Mouse (Mus musculus): ENCODE measurements around the gene Nup107. TPM values are rescaled to one million over a fixed set of nuclear protein-coding genes. Genes with fewer than 3 reads are reported as not detected.

Nup107 gene
- total and polyA plus RNA-seq, 3 experiments = 47.7 to 97.0 (median 82.0) TPM

DNA sequence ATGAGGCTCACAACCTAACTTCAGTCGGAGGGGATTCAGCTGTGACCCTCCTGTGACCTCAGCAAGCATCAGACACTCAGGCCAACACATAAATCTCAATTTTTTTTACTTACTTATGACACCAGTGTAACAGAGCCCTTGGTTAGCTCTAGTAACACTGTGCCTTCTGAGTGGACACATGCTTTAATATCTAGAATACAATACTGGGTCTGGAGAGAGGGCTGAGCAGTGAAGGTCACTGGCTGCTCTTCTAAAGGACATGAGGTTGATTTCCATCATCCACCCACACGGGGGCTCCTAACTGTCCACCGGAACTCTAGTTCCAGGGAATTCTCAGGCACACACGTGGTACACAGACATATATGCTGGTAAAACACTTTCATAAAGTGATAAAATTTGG, 13.6 kb downstream of the Nup107 start:
- Histone ChIP-seq H3K4me3 (replicated peaks in 1 of 3; ENCODE audit: low read depth in 2 of 3, low read length in 2 of 3, poor library complexity in 1 of 3) (no peak overlapping the region), H3K9me3 (replicated peaks; ENCODE audit: low read length) (no peaks in the 10 kb centered on the region), H3K36me3 (replicated peaks in 1 of 2; ENCODE audit: control insufficient read depth in 1 of 2, insufficient read depth in 1 of 2, low read length in 1 of 2) (peaks cover 64 to 94% of the 10 kb centered on the region in 2 experiments), H3K27me3 (replicated peaks) (no peaks in the 10 kb centered on the region), H3K27ac (ENCODE audit: insufficient read depth, low read depth) (no peak overlapping the region), H3K9ac (ENCODE audit: insufficient read depth, low read depth) (no peak overlapping the region), H3K4me1 (ENCODE audit: control insufficient read depth in 1 of 2, insufficient read depth in 2 of 2) (peaks cover 5 to 18% of the 10 kb centered on the region in 2 experiments; a peak in 1 of 4 replicates), H3K4me2 (ENCODE audit: insufficient read depth, low read depth, poor library complexity, severe bottlenecking) (no peak overlapping the region), H3K79me2 (replicated peaks; ENCODE audit: control insufficient read depth, extremely low read depth, insufficient read depth, poor library complexity, severe bottlenecking) (no peaks in the 10 kb centered on the region)
- no peak for DNase-seq (ENCODE audit: extremely low read depth)
- TF ChIP-seq NELFE (IDR thresholded peaks at IDR 0.05; ENCODE audit: low read depth, low read length) (no peak), MAFK (IDR thresholded peaks at IDR 0.05; ENCODE audit: insufficient replicate concordance, low read length) (no peak), E2F4 (IDR thresholded peaks at IDR 0.05; ENCODE audit: insufficient replicate concordance, low read depth, low read length) (no peak), RCOR1 (conservative IDR thresholded peaks at IDR 0.05; ENCODE audit: low read depth, low read length) (no peak), PAX5 (IDR thresholded peaks at IDR 0.05; ENCODE audit: low read length) (no peak), MXI1 (IDR thresholded peaks at IDR 0.05; ENCODE audit: low read depth, low read length) (no peak), MEF2A (IDR thresholded peaks at IDR 0.05; ENCODE audit: borderline replicate concordance, low read depth, low read length) (no peak)
- dilution Hi-C loops (cut with MboI; ENCODE audit: extremely low pct_ligation_motif_present, extremely low pct_unique_long_range_greater_than_20kb, low sequenced_read_pairs) = no loop called here
- in situ Hi-C loops (cut with MboI; ENCODE audit: low pct_ligation_motif_present, low pct_unique_long_range_greater_than_20kb, low sequenced_read_pairs) = no loop called here

DNA sequence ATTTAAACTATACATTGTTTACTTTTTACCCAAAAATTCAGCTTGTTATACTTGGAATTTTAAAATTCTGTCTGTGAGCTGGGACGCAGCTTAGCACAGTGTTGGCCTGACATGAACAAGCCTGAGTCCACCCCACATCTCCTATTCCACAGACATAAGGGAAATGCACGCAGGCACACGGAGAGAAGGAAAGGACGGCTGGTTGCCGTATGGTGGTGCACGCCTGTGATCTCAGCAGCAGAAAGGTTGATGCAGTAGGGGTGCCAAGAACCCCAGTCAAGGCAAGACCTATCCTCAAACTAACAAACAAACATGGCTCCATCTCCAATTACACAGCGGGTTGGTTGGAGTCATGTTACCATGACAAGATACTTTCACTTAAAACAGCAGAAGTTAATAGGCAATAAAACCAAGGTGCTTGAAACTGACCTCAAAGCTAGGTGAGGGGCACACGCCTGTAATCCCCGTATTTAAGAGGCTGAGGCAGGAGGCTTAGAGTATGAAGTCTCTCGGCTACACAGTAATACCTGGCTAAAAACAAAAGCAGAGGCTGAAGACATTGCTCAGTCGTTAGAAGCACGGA, 14.1 kb downstream of the Nup107 start:
- H3K9me3 ChIP-seq (replicated peaks; ENCODE audit: low read length) = no peaks in the 10 kb centered on the region
- no peaks in the 10 kb centered on the region for H3K79me2 ChIP-seq (replicated peaks; ENCODE audit: control insufficient read depth, extremely low read depth, insufficient read depth, poor library complexity, severe bottlenecking)
- in situ Hi-C loops (cut with MboI; ENCODE audit: low pct_ligation_motif_present, low pct_unique_long_range_greater_than_20kb, low sequenced_read_pairs) (no loop called here), dilution Hi-C loops (cut with MboI; ENCODE audit: extremely low pct_ligation_motif_present, extremely low pct_unique_long_range_greater_than_20kb, low sequenced_read_pairs) (no loop called here)
- H3K36me3 ChIP-seq (replicated peaks in 1 of 2; ENCODE audit: control insufficient read depth in 1 of 2, insufficient read depth in 1 of 2, low read length in 1 of 2) = peaks cover 61 to 92% of the 10 kb centered on the region in 2 experiments
- TF ChIP-seq RAD21 (IDR thresholded peaks at IDR 0.05; ENCODE audit: low read depth, low read length) = no peak
- TF ChIP-seq MAFK (IDR thresholded peaks at IDR 0.05; ENCODE audit: insufficient replicate concordance, low read length) = no peak
- no peak for TF ChIP-seq HCFC1 (IDR thresholded peaks at IDR 0.05; ENCODE audit: low read depth, low read length)
- no peak for TF ChIP-seq ELF1 (IDR thresholded peaks at IDR 0.05; ENCODE audit: low read depth, low read length)
- no peak for TF ChIP-seq NRF1 (IDR thresholded peaks at IDR 0.05; ENCODE audit: low read depth, low read length)
- TF ChIP-seq MYC (IDR thresholded peaks at IDR 0.05; ENCODE audit: low read depth, low read length) = no peak
- TF ChIP-seq NELFE (IDR thresholded peaks at IDR 0.05; ENCODE audit: low read depth, low read length) = no peak
- no peak for TF ChIP-seq JUN (IDR thresholded peaks at IDR 0.05; ENCODE audit: insufficient read depth, low read depth, low read length)
- no peak for TF ChIP-seq SMC3 (IDR thresholded peaks at IDR 0.05; ENCODE audit: low read depth, low read length)
- no peak for TF ChIP-seq BHLHE40 (IDR thresholded peaks at IDR 0.05; ENCODE audit: low read depth, low read length)
- TF ChIP-seq MAX (IDR thresholded peaks at IDR 0.05; ENCODE audit: low read length) = no peak
- TF ChIP-seq SIN3A (IDR thresholded peaks at IDR 0.05; ENCODE audit: low read length) = no peak
- no peak for TF ChIP-seq POLR2A (IDR thresholded peaks at IDR 0.05; ENCODE audit: low read depth, low read length)
- no peak for TF ChIP-seq ZMIZ1 (IDR thresholded peaks at IDR 0.05; ENCODE audit: low read depth, low read length)
- no peak overlapping the region for H3K9ac ChIP-seq (ENCODE audit: insufficient read depth, low read depth)
- no peak overlapping the region for H3K27ac ChIP-seq (ENCODE audit: insufficient read depth, low read depth)
- H3K4me2 ChIP-seq (ENCODE audit: insufficient read depth, low read depth, poor library complexity, severe bottlenecking) = no peak overlapping the region
- no peaks in the 10 kb centered on the region for H3K27me3 ChIP-seq (replicated peaks)
- peaks cover 5 to 18% of the 10 kb centered on the region in 2 experiments; a peak in 1 of 4 replicates for H3K4me1 ChIP-seq (ENCODE audit: control insufficient read depth in 1 of 2, insufficient read depth in 2 of 2)
- DNase-seq (ENCODE audit: extremely low read depth) = no peak
- H3K4me3 ChIP-seq (replicated peaks in 1 of 3; ENCODE audit: low read depth in 2 of 3, low read length in 2 of 3, poor library complexity in 1 of 3) = no peak overlapping the region

Data from CH12.LX (cell line).